Mouse (Mus musculus): Measurements from ENCODE around the gene Taok2. TPM values are rescaled to one million over a fixed set of nuclear protein-coding genes. Genes with fewer than 3 reads are reported as not detected.
"Not testable (repeated sequence)": the region's sequence is repeated elsewhere in the genome, so short reads cannot be mapped to it uniquely, and the experiment has no call there.

Taok2 gene
- 11.6 and 12.9 TPM in 2 replicates for polyA plus RNA-seq (2012)

- Histone ChIP-seq H3K4me3 (replicated peaks) (peak within 1 kb of the TSS; percentile 70), H3K9me3 (ENCODE audit: control insufficient read depth, low read length) (no peaks in the 10 kb centered on the region), H3K36me3 (ENCODE audit: control insufficient read depth) (peaks cover 31% of the 10 kb centered on the region), H3K27me3 (ENCODE audit: control insufficient read depth) (no peaks in the 10 kb centered on the region), H3K4me1 (ENCODE audit: control insufficient read depth) (peaks cover 45% of the 10 kb centered on the region)
- TF ChIP-seq GATA1 (IDR thresholded peaks at IDR 0.05; ENCODE audit: low read length) (no peak), TAL1 (IDR thresholded peaks at IDR 0.05; ENCODE audit: low read length) (no peak)
Measured at GRCm38 (mm10) chr7:126884286-126885164, at the start of gene Taok2. Gene Taok2, minus strand, starts transcription at chr7:126884703.

DNA sequence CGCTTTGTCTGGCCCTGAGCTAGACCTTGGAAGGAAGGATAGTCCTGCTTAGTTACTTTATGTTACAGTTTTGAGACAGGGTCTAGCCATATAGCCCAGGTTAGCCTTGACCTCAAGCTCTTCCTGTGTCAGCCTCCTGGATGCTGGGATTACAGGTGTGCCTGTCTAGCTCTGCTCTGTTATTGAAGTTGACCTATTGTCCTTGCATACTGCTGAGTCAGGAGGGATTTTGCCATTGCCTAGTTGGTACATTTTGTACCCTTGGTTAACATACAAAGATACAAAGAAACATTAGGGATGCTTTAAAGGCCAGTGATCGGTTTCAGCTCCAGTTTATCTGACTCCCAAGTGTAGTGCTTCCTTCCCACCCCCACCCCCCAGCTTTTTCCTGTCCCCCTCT is 48.1 kb upstream of the Taok2 start:
- peaks cover 27% of the 10 kb centered on the region for H3K4me1 ChIP-seq (ENCODE audit: control insufficient read depth)
- no peaks in the 10 kb centered on the region for H3K27me3 ChIP-seq (ENCODE audit: control insufficient read depth)
- no peaks in the 10 kb centered on the region for H3K9me3 ChIP-seq (ENCODE audit: control insufficient read depth, low read length)
- TF ChIP-seq GATA1 (IDR thresholded peaks at IDR 0.05; ENCODE audit: low read length) (no peak), TAL1 (IDR thresholded peaks at IDR 0.05; ENCODE audit: low read length) (no peak)
- no peak overlapping the region for H3K4me3 ChIP-seq (replicated peaks)
- H3K36me3 ChIP-seq (ENCODE audit: control insufficient read depth) = peaks cover 27% of the 10 kb centered on the region

GRCm38 (mm10) chr7:126929046-126929445 is 44.5 kb upstream of the Taok2 start:
- no peak for TF ChIP-seq TAL1 (IDR thresholded peaks at IDR 0.05; ENCODE audit: low read length)
- no peak for TF ChIP-seq GATA1 (IDR thresholded peaks at IDR 0.05; ENCODE audit: low read length)
- H3K4me3 ChIP-seq (replicated peaks) = peak overlapping the region; percentile 70
- H3K36me3 ChIP-seq (ENCODE audit: control insufficient read depth) = peaks cover 16% of the 10 kb centered on the region
- no peaks in the 10 kb centered on the region for H3K27me3 ChIP-seq (ENCODE audit: control insufficient read depth)
- peaks cover 54% of the 10 kb centered on the region for H3K4me1 ChIP-seq (ENCODE audit: control insufficient read depth)
- no peaks in the 10 kb centered on the region for H3K9me3 ChIP-seq (ENCODE audit: control insufficient read depth, low read length)

GRCm38 (mm10) chr7:126928384-126929037 is 44.0 kb upstream of the Taok2 start, which contains the start of gene Kctd13:
Gene Kctd13, plus strand, starts transcription at chr7:126928879.
- H3K4me3 ChIP-seq (replicated peaks) = peak within 1 kb of the TSS; percentile 70
- H3K27me3 ChIP-seq (ENCODE audit: control insufficient read depth) = no peaks in the 10 kb centered on the region
- H3K4me1 ChIP-seq (ENCODE audit: control insufficient read depth) = peaks cover 59% of the 10 kb centered on the region
- peaks cover 13% of the 10 kb centered on the region for H3K36me3 ChIP-seq (ENCODE audit: control insufficient read depth)
- H3K9me3 ChIP-seq (ENCODE audit: control insufficient read depth, low read length) = no peaks in the 10 kb centered on the region
- TF ChIP-seq GATA1 (IDR thresholded peaks at IDR 0.05; ENCODE audit: low read length) (no peak), TAL1 (IDR thresholded peaks at IDR 0.05; ENCODE audit: low read length) (no peak)

DNA sequence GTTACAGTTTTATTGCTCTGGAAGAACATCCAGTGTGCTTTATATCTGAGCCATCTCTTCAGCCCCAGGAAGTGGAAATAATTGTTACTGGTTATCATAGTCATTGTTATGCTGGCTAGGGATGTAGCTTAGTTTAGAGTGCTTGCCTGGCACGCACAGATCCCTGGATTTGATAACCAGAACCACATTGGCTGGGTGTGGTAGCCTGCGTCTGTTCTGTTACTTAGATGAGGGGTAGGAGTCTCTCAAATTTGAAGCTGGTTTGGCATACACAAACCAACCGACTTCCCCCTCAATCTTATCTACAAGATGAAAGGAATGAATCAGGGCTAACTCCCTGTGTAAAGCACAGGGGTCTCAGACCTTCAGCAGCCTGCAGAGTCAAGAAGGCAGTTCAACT is 41.8 kb upstream of the Taok2 start:
- TF ChIP-seq GATA1 (IDR thresholded peaks at IDR 0.05; ENCODE audit: low read length) = peak; percentile 84
- TF ChIP-seq TAL1 (IDR thresholded peaks at IDR 0.05; ENCODE audit: low read length) = no peak
- Histone ChIP-seq H3K36me3 (ENCODE audit: control insufficient read depth) (peaks cover 4% of the 10 kb centered on the region), H3K4me1 (ENCODE audit: control insufficient read depth) (peaks cover 59% of the 10 kb centered on the region), H3K4me3 (replicated peaks) (no peak overlapping the region), H3K9me3 (ENCODE audit: control insufficient read depth, low read length) (no peaks in the 10 kb centered on the region), H3K27me3 (ENCODE audit: control insufficient read depth) (no peaks in the 10 kb centered on the region)

GRCm38 (mm10) chr7:126923999-126924398 is 39.5 kb upstream of the Taok2 start:
- Histone ChIP-seq H3K27me3 (ENCODE audit: control insufficient read depth) (no peaks in the 10 kb centered on the region), H3K9me3 (ENCODE audit: control insufficient read depth, low read length) (no peaks in the 10 kb centered on the region), H3K4me3 (replicated peaks) (no peak overlapping the region), H3K4me1 (ENCODE audit: control insufficient read depth) (peaks cover 41% of the 10 kb centered on the region), H3K36me3 (ENCODE audit: control insufficient read depth) (no peaks in the 10 kb centered on the region)
- TF ChIP-seq GATA1 (IDR thresholded peaks at IDR 0.05; ENCODE audit: low read length) = no peak
- no peak for TF ChIP-seq TAL1 (IDR thresholded peaks at IDR 0.05; ENCODE audit: low read length)

DNA sequence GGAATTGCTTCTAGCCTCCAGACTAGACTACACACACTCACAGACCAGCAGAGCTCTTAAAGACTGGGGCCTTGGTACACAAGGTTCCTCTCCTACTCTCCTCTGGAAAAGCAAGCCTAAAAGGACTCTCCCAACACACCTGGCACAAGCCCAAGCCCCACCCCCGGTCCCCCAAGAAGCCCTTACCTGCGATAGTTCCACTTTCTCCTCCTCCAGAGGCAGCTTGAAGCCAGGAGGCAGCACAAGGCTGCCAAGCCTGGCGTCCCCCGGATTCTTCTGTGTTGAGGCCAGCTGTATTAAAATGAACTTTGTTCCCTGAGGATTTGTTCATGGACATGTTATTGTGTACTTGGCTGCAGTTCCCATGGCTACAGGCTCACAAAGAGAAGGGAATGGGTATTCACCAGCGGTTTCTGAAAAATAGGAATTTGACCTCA is 38.1 kb upstream of the Taok2 start, which contains the start of gene Tmem219:
Gene Tmem219 (minus strand): TSS at position 294 of the 437 bp plus-strand sequence.
- no peaks in the 10 kb centered on the region for H3K27me3 ChIP-seq (ENCODE audit: control insufficient read depth)
- peaks cover 32% of the 10 kb centered on the region for H3K4me1 ChIP-seq (ENCODE audit: control insufficient read depth)
- no peak within 1 kb of the TSS for H3K4me3 ChIP-seq (replicated peaks)
- H3K36me3 ChIP-seq (ENCODE audit: control insufficient read depth) = no peaks in the 10 kb centered on the region
- TF ChIP-seq GATA1 (IDR thresholded peaks at IDR 0.05; ENCODE audit: low read length) (no peak), TAL1 (IDR thresholded peaks at IDR 0.05; ENCODE audit: low read length) (no peak)
- no peaks in the 10 kb centered on the region for H3K9me3 ChIP-seq (ENCODE audit: control insufficient read depth, low read length)

DNA sequence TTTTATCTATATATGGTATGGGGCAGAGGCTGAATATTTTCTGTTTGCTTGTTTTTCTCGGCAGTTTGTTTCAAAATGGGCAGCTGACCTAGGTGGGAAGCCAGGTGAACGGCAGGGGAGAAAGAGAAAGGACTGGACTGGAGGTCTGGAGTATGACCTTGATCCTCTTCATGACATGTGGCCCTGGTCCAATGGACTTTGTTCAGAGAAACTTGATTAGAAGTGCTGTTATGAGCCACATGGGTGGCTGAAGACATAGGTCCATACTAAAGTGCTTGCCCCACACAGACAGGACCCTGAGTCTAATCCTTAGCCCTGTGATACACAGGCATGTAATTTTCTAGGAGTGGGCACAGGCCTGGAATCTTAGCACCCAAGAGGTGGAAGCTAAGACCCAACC is 37.1 kb upstream of the Taok2 start:
- Histone ChIP-seq H3K9me3 (ENCODE audit: control insufficient read depth, low read length) (no peaks in the 10 kb centered on the region), H3K36me3 (ENCODE audit: control insufficient read depth) (no peaks in the 10 kb centered on the region), H3K4me3 (replicated peaks) (no peak overlapping the region), H3K4me1 (ENCODE audit: control insufficient read depth) (peaks cover 22% of the 10 kb centered on the region), H3K27me3 (ENCODE audit: control insufficient read depth) (no peaks in the 10 kb centered on the region)
- TF ChIP-seq GATA1 (IDR thresholded peaks at IDR 0.05; ENCODE audit: low read length) (no peak), TAL1 (IDR thresholded peaks at IDR 0.05; ENCODE audit: low read length) (no peak)

GRCm38 (mm10) chr7:126919973-126920372 is 35.5 kb upstream of the Taok2 start:
- Histone ChIP-seq H3K27me3 (ENCODE audit: control insufficient read depth) (no peaks in the 10 kb centered on the region), H3K4me3 (replicated peaks) (no peak overlapping the region), H3K4me1 (ENCODE audit: control insufficient read depth) (peaks cover 12% of the 10 kb centered on the region), H3K9me3 (ENCODE audit: control insufficient read depth, low read length) (no peaks in the 10 kb centered on the region), H3K36me3 (ENCODE audit: control insufficient read depth) (no peaks in the 10 kb centered on the region)
- TF ChIP-seq GATA1 (IDR thresholded peaks at IDR 0.05; ENCODE audit: low read length) (no peak), TAL1 (IDR thresholded peaks at IDR 0.05; ENCODE audit: low read length) (no peak)

- H3K4me1 ChIP-seq (ENCODE audit: control insufficient read depth); H3K27me3 ChIP-seq (ENCODE audit: control insufficient read depth); H3K4me3 ChIP-seq (replicated peaks); H3K36me3 ChIP-seq (ENCODE audit: control insufficient read depth); H3K9me3 ChIP-seq (ENCODE audit: control insufficient read depth, low read length): not testable (repeated sequence)
Measured at GRCm38 (mm10) chr7:126918356-126918755, 33.9 kb upstream of the Taok2 start.

Measured in erythroblast, embryonic 14.5 days (primary cell).